Mouse (Mus musculus): ENCODE measurements at regions not wholly inside any gene's neighbourhood (a gene's known extent, or its start where the extent isn't known, plus 50 kb on each side); places are given as distances from the start of the nearest gene placed in this dataset.

- no peak for DNase-seq (ENCODE audit: low read depth)
Measured at GRCm38 (mm10) chr8:31314692-31315358, 2113.7 kb upstream of the 5930422O12Rik start.

- no peak for DNase-seq (ENCODE audit: low read depth)
Measured at GRCm38 (mm10) chr8:31315359-31315705, 2113.2 kb upstream of the 5930422O12Rik start.

- DNase-seq (ENCODE audit: low read depth): peak; percentile 53
Measured at GRCm38 (mm10) chr8:31333545-31334297, 2094.8 kb upstream of the 5930422O12Rik start.

GRCm38 (mm10) chr8:31348504-31348903 lies 2080.0 kb upstream of the 5930422O12Rik start:
- DNase-seq (ENCODE audit: low read depth): no peak

- DNase-seq (ENCODE audit: low read depth): no peak
Measured at GRCm38 (mm10) chr8:31369636-31370035, 2058.9 kb upstream of the 5930422O12Rik start.

- no peak for DNase-seq (ENCODE audit: low read depth)
Measured at GRCm38 (mm10) chr8:31370137-31371010, 2058.1 kb upstream of the 5930422O12Rik start.

- DNase-seq (ENCODE audit: low read depth): no peak
Measured at GRCm38 (mm10) chr8:31371656-31372055, 2056.9 kb upstream of the 5930422O12Rik start.

GRCm38 (mm10) chr8:31372397-31372796 lies 2056.1 kb upstream of the 5930422O12Rik start:
- DNase-seq (ENCODE audit: low read depth): peak; percentile 67

- peak; percentile 84 for DNase-seq (ENCODE audit: low read depth)
Measured at GRCm38 (mm10) chr8:31373140-31373787, 2055.2 kb upstream of the 5930422O12Rik start.

- no peak for DNase-seq (ENCODE audit: low read depth)
Measured at GRCm38 (mm10) chr8:31377698-31378334, 2050.7 kb upstream of the 5930422O12Rik start.

- peak; percentile 14 for DNase-seq (ENCODE audit: low read depth)
Measured at GRCm38 (mm10) chr8:31404811-31405210, 2023.7 kb upstream of the 5930422O12Rik start.

- DNase-seq (ENCODE audit: low read depth): no peak
Measured at GRCm38 (mm10) chr8:31422241-31422640, 2006.3 kb upstream of the 5930422O12Rik start.

- DNase-seq (ENCODE audit: low read depth): no peak
Measured at GRCm38 (mm10) chr8:31427706-31428105, 2000.8 kb upstream of the 5930422O12Rik start.

GRCm38 (mm10) chr8:31436445-31437191 lies 1991.9 kb upstream of the 5930422O12Rik start:
- DNase-seq (ENCODE audit: low read depth): peak; percentile 73

GRCm38 (mm10) chr8:31444834-31445233 lies 1983.7 kb upstream of the 5930422O12Rik start:
- peak; percentile 6 for DNase-seq (ENCODE audit: low read depth)

GRCm38 (mm10) chr8:31447984-31448383 lies 1980.5 kb upstream of the 5930422O12Rik start:
- no peak for DNase-seq (ENCODE audit: low read depth)

GRCm38 (mm10) chr8:31454736-31455391 lies 1973.6 kb upstream of the 5930422O12Rik start:
- DNase-seq (ENCODE audit: low read depth): no peak

GRCm38 (mm10) chr8:31460349-31460748 lies 1968.2 kb upstream of the 5930422O12Rik start:
- peak; percentile 43 for DNase-seq (ENCODE audit: low read depth)
